Mouse (Mus musculus): ENCODE measurements around the gene Slamf6. TPM values are rescaled to one million over a fixed set of nuclear protein-coding genes. Genes with fewer than 3 reads are reported as not detected.

The Slamf6 gene
- polyA plus RNA-seq, 1 experiment from 2014 or later, result 0.50 TPM

DNA sequence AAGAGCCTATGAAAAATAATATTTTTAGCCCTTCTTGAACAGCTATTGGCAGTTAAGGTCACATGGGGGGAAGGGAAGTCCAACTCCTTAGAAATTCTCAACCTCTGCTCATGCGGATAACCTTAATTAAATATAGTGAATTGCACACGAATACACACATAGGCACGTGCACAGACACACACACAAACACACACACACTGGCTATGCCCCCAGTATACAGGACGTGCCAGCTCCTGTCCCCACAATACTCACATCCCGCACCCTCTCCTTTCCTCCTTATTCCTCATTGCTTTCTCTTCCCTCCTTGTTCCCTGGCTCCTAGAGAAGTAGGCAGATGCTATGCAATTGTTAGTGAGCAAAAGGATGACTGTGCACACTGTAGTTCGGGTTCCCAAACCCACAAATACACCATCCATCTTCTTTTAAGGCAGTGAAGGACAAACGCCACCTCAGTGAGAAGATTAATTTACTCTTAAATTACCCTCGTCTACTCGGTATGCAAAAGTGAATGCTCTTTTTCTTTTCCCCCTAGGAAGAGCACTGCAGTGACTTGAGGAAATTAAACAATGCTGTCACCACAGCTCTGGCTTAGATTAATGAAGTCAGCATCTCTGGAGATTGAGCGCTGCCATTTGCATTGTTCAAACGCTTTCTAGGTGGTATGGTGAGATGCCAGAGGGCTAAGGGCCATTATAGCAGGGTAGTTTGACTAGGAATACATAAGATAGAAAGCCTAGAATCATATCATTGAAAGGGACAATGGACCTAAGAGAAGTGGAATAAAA lies 31.0 kb downstream of the Slamf6 start:
- H3K4me3 ChIP-seq (ENCODE audit: low read depth, low read length), result no peak overlapping the region
- DNase-seq (ENCODE audit: low spot score), result no peak
- 70% methylated on average over 11 of the region's 11 CpGs for WGBS
- no peak overlapping the region for H3K9ac ChIP-seq (ENCODE audit: low read depth, low read length)
- no peak for ATAC-seq (ENCODE audit: low read depth)
- no peaks in the 10 kb centered on the region for H3K27me3 ChIP-seq (replicated peaks; ENCODE audit: control insufficient read depth, insufficient read depth, low read length)
- H3K27ac ChIP-seq (replicated peaks; ENCODE audit: low read depth, low read length), result no peak overlapping the region
- no peaks in the 10 kb centered on the region for H3K9me3 ChIP-seq (ENCODE audit: control insufficient read depth, low read length)
- no peaks in the 10 kb centered on the region for H3K36me3 ChIP-seq (ENCODE audit: control insufficient read depth, insufficient read depth, low read length)
- no peak overlapping the region for H3K4me2 ChIP-seq (ENCODE audit: low read depth, low read length)
- no peaks in the 10 kb centered on the region for H3K4me1 ChIP-seq (ENCODE audit: control insufficient read depth, insufficient read depth, low read length)

DNA sequence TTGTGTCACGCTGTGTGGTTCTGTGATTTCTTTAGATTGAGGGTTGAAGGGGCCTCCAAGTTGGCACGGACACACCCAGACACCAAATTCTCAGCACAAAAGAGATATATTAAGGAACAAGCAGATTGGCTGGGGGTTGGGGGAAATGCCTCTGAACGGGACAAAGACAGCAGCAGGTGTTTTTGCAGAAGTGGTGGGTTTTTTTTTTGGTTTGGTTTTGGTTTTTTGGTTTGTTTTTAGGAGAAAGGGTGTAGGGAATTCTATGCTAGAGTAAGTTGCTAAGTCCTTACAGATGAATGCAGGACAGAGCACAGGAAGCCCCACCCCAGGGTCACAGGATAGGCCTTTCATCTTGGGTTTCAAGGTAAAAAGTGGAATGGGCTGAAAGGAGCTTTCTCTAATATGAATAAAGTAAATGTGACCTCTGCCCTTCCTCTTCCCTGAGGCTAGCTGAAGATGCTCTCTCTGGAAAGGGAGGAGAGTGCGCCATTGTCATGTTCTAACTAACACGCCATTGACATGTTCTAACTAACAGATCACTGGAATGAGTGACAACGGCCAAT lies 31.7 kb downstream of the Slamf6 start:
- no peak overlapping the region for H3K9ac ChIP-seq (ENCODE audit: low read depth, low read length)
- 72% methylated on average over 6 of the region's 6 CpGs for WGBS
- no peak overlapping the region for H3K4me2 ChIP-seq (ENCODE audit: low read depth, low read length)
- no peak overlapping the region for H3K4me3 ChIP-seq (ENCODE audit: low read depth, low read length)
- no peak overlapping the region for H3K27ac ChIP-seq (replicated peaks; ENCODE audit: low read depth, low read length)
- H3K36me3 ChIP-seq (ENCODE audit: control insufficient read depth, insufficient read depth, low read length), result no peaks in the 10 kb centered on the region
- no peaks in the 10 kb centered on the region for H3K27me3 ChIP-seq (replicated peaks; ENCODE audit: control insufficient read depth, insufficient read depth, low read length)
- no peaks in the 10 kb centered on the region for H3K4me1 ChIP-seq (ENCODE audit: control insufficient read depth, insufficient read depth, low read length)
- ATAC-seq (ENCODE audit: low read depth) (no peak), DNase-seq (ENCODE audit: low spot score) (no peak)
- H3K9me3 ChIP-seq (ENCODE audit: control insufficient read depth, low read length), result no peaks in the 10 kb centered on the region

DNA sequence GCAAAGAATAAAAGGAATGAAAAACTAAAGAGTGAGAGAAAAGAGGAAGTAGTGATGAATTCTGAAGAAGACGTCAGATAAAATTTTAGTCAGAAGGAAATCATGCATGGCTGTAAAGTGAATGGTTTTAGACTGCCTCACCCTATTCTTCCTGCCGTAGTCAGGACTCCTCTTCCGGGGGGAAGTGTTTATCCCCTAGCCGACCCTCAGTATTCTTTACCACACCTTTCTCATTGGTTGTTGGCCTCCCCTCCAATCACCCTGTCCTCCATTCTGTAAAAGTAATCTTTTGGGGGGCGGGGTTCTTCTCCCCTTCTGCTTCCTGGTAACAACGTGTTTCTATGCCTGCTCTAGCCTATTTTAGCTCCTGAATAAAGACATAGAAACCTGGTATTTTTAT lies 37.8 kb downstream of the Slamf6 start:
- WGBS, result 73% methylated on average over 6 of the region's 6 CpGs
- Histone ChIP-seq H3K9me3 (ENCODE audit: control insufficient read depth, low read length) (no peaks in the 10 kb centered on the region), H3K4me2 (ENCODE audit: low read depth, low read length) (no peak overlapping the region), H3K36me3 (ENCODE audit: control insufficient read depth, insufficient read depth, low read length) (no peaks in the 10 kb centered on the region), H3K4me3 (ENCODE audit: low read depth, low read length) (no peak overlapping the region), H3K27ac (replicated peaks; ENCODE audit: low read depth, low read length) (no peak overlapping the region), H3K9ac (ENCODE audit: low read depth, low read length) (no peak overlapping the region), H3K27me3 (replicated peaks; ENCODE audit: control insufficient read depth, insufficient read depth, low read length) (no peaks in the 10 kb centered on the region), H3K4me1 (ENCODE audit: control insufficient read depth, insufficient read depth, low read length) (no peaks in the 10 kb centered on the region)
- no peak for DNase-seq (ENCODE audit: low spot score)
- ATAC-seq (ENCODE audit: low read depth), result no peak

DNA sequence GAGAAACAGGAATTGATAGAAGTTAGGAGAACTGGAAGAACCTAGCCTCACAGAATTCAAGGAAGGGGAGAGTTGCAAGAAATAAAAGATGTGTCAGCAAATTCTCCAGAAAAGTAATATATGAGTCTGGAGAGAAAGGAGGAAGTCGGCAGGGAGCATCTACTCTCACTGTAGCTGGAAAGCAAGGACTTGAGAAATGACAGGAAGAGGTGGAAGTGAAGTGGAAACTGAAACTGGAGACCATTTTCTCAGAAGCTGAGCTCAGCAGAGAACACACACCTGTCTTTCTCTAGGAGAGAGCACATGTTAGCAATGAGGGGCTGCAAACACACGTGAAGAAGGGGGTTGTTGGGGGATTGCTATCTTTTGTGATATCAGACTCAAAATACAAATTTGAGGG lies 40.1 kb downstream of the Slamf6 start:
- Histone ChIP-seq H3K36me3 (ENCODE audit: control insufficient read depth, insufficient read depth, low read length) (no peaks in the 10 kb centered on the region), H3K27me3 (replicated peaks; ENCODE audit: control insufficient read depth, insufficient read depth, low read length) (no peaks in the 10 kb centered on the region), H3K9me3 (ENCODE audit: control insufficient read depth, low read length) (no peaks in the 10 kb centered on the region), H3K27ac (replicated peaks; ENCODE audit: low read depth, low read length) (no peak overlapping the region), H3K4me2 (ENCODE audit: low read depth, low read length) (no peak overlapping the region), H3K4me1 (ENCODE audit: control insufficient read depth, insufficient read depth, low read length) (no peaks in the 10 kb centered on the region), H3K9ac (ENCODE audit: low read depth, low read length) (no peak overlapping the region), H3K4me3 (ENCODE audit: low read depth, low read length) (no peak overlapping the region)
- 59% methylated on average over 2 of the region's 2 CpGs for WGBS
- no peak for DNase-seq (ENCODE audit: low spot score)
- ATAC-seq (ENCODE audit: low read depth), result no peak

DNA sequence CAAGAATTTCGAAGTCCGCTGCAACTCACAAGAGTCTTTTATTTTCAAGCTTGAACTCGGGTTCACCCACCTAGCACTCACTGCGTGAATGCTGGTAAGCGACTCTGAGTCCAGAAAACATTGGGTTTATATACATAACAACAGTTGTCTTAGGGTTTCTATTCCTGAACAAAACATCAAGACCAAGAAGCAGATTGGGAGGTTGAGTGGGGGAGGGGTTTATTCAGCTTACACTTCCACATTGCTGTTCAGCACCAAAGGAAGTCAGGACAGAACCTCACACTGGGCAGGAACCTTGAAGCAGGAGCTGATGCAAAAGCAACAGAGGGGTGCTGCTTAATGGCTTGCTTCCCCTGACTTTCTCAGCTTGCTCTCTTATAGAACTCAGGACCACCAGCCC lies 43.4 kb downstream of the Slamf6 start:
- WGBS, result 92% methylated on average over 5 of the region's 5 CpGs
- ATAC-seq (ENCODE audit: low read depth), result no peak
- Histone ChIP-seq H3K27ac (replicated peaks; ENCODE audit: low read depth, low read length) (no peak overlapping the region), H3K4me3 (ENCODE audit: low read depth, low read length) (no peak overlapping the region), H3K36me3 (ENCODE audit: control insufficient read depth, insufficient read depth, low read length) (no peaks in the 10 kb centered on the region), H3K4me2 (ENCODE audit: low read depth, low read length) (no peak overlapping the region), H3K9me3 (ENCODE audit: control insufficient read depth, low read length) (no peaks in the 10 kb centered on the region), H3K4me1 (ENCODE audit: control insufficient read depth, insufficient read depth, low read length) (no peaks in the 10 kb centered on the region), H3K9ac (ENCODE audit: low read depth, low read length) (no peak overlapping the region), H3K27me3 (replicated peaks; ENCODE audit: control insufficient read depth, insufficient read depth, low read length) (no peaks in the 10 kb centered on the region)
- DNase-seq (ENCODE audit: low spot score), result no peak

DNA sequence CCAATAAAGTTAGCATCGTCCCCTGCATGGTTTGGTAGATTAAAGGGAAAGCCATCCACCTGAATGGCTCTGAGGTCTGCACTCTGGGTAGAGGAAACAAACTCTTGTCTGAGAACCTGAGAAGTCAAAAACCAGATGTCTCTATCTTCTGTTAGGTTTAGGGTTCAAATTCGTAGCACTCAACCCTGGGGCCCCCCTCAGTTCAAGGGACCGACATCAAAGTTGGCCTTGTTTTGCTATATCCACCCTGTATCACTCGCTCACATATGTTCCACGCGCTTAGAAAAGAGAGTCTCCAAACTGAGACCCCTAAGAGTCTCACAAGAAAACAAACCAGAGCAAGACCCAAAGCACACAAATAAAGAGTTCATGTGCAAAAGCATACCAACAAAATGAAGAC lies 44.4 kb downstream of the Slamf6 start:
- Histone ChIP-seq H3K4me1 (ENCODE audit: control insufficient read depth, insufficient read depth, low read length) (no peaks in the 10 kb centered on the region), H3K36me3 (ENCODE audit: control insufficient read depth, insufficient read depth, low read length) (no peaks in the 10 kb centered on the region), H3K4me3 (ENCODE audit: low read depth, low read length) (no peak overlapping the region), H3K27ac (replicated peaks; ENCODE audit: low read depth, low read length) (no peak overlapping the region), H3K27me3 (replicated peaks; ENCODE audit: control insufficient read depth, insufficient read depth, low read length) (no peaks in the 10 kb centered on the region), H3K4me2 (ENCODE audit: low read depth, low read length) (no peak overlapping the region), H3K9ac (ENCODE audit: low read depth, low read length) (no peak overlapping the region), H3K9me3 (ENCODE audit: control insufficient read depth, low read length) (no peaks in the 10 kb centered on the region)
- WGBS, result 75% methylated on average over 6 of the region's 6 CpGs
- no peak for DNase-seq (ENCODE audit: low spot score)
- no peak for ATAC-seq (ENCODE audit: low read depth)

DNA sequence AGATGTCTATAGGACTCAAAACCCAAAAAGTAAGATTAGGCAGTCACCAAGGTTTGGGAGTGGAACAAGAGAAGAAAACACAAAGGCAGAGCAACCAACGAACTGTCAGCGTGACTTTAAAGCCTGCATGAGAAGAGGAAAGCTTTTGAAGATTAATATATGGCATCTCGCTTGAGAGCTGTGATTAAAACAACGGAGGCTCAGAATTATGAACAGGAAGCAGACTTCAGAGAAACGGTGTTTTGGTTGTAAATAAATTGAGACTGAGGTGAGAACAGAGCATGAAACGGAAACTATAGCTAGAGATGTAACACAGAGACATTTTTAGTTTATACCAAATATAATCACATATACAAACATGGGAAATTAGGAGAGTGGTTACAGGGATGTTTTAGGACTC lies 46.3 kb downstream of the Slamf6 start:
- H3K9me3 ChIP-seq (ENCODE audit: control insufficient read depth, low read length), result no peaks in the 10 kb centered on the region
- no peak overlapping the region for H3K4me3 ChIP-seq (ENCODE audit: low read depth, low read length)
- no peak for DNase-seq (ENCODE audit: low spot score)
- H3K4me2 ChIP-seq (ENCODE audit: low read depth, low read length), result no peak overlapping the region
- ATAC-seq (ENCODE audit: low read depth), result no peak
- no peak overlapping the region for H3K9ac ChIP-seq (ENCODE audit: low read depth, low read length)
- no peaks in the 10 kb centered on the region for H3K36me3 ChIP-seq (ENCODE audit: control insufficient read depth, insufficient read depth, low read length)
- no peak overlapping the region for H3K27ac ChIP-seq (replicated peaks; ENCODE audit: low read depth, low read length)
- H3K4me1 ChIP-seq (ENCODE audit: control insufficient read depth, insufficient read depth, low read length), result no peaks in the 10 kb centered on the region
- H3K27me3 ChIP-seq (replicated peaks; ENCODE audit: control insufficient read depth, insufficient read depth, low read length), result no peaks in the 10 kb centered on the region
- 75% methylated on average over 6 of the region's 6 CpGs for WGBS

DNA sequence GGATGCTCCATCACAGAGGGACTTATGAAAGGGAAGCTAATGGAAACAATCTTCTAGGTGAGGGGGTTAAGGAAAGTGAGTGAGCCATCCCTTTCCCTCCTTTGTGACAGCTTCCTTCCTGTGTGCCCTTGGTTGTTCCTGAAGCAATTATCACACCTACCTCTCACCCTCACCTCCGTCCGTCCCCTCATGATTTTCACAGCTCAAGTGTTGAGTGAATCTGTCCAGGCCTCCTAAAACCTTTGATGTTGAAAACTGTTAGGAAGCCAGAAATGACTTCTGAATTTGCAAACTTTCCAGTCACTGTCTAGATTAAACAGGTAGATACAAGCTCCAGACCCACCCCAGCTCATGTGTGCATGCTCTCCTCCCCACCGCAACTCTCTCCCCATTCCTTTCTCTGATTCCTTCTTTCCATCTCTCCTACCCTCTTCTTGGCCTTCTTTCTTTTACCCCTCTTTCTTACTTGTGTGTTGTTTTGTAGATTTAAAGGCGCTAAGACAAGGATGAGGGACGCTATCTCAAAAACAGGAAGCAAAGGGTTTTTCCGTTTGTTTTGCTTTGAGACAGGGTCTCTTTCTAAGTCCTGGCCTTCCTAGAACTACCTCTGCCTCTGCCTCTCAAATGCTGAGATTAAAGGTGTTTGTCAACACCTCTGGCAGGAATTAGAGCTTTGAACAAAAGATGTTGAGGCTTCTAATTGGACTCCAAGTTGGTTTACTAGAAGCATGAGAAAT lies 48.9 kb downstream of the Slamf6 start:
- Histone ChIP-seq H3K4me2 (ENCODE audit: low read depth, low read length) (no peak overlapping the region), H3K9me3 (ENCODE audit: control insufficient read depth, low read length) (no peaks in the 10 kb centered on the region), H3K27ac (replicated peaks; ENCODE audit: low read depth, low read length) (no peak overlapping the region), H3K9ac (ENCODE audit: low read depth, low read length) (no peak overlapping the region), H3K36me3 (ENCODE audit: control insufficient read depth, insufficient read depth, low read length) (no peaks in the 10 kb centered on the region), H3K4me1 (ENCODE audit: control insufficient read depth, insufficient read depth, low read length) (no peaks in the 10 kb centered on the region), H3K4me3 (ENCODE audit: low read depth, low read length) (no peak overlapping the region), H3K27me3 (replicated peaks; ENCODE audit: control insufficient read depth, insufficient read depth, low read length) (no peaks in the 10 kb centered on the region)
- DNase-seq (ENCODE audit: low spot score), result no peak
- whole genome bisulfite sequencing, result 80% methylated on average over 6 of the region's 6 CpGs
- no peak for ATAC-seq (ENCODE audit: low read depth)
